Mouse (Mus musculus): ENCODE results near the gene Inf2. TPM values are rescaled to one million over a fixed set of nuclear protein-coding genes. Genes with fewer than 3 reads are reported as not detected.
A peak's percentile ranks its signal among the peaks of the same experiment; 100 is the strongest.

Inf2 gene
- polyA plus RNA-seq, 1 experiment from 2014 or later, result 59.8 TPM

- in situ Hi-C loops (cut with MboI; ENCODE audit: low pct_unique_long_range_greater_than_20kb), result no loop called here
- TF ChIP-seq CTCF (IDR thresholded peaks at IDR 0.05), result no peak
These were observed 31.9 kb downstream of the Inf2 start for GRCm38 (mm10) chr12:112620354-112621061.

GRCm38 (mm10) chr12:112621900-112622299 is 33.3 kb downstream of the Inf2 start:
- in situ Hi-C loops (cut with MboI; ENCODE audit: low pct_unique_long_range_greater_than_20kb), result no loop called here
- ChIA-PET POLR2A (no interaction called here), CTCF (interaction anchor here (2.0 kb wide), 1 partner anchor 70 kb away, joined by 6 read pairs; no protein-coding TSS in a partner anchor)
- ATAC-seq (no peak), DNase-seq (ENCODE audit: low read depth, low spot score) (no peak)
- no peak for TF ChIP-seq CTCF (IDR thresholded peaks at IDR 0.05)
- H3K27me3 ChIP-seq, result no peaks in the 10 kb centered on the region

More at GRCm38 (mm10) chr12:112620354-112621061, 31.9 kb downstream of the Inf2 start:
- DNase-seq (ENCODE audit: low read depth, low spot score) (no peak), ATAC-seq (no peak)
- H3K27me3 ChIP-seq, result no peaks in the 10 kb centered on the region
- ChIA-PET CTCF (interaction anchor here (1.0 to 2.0 kb wide), 3 partner anchors 26 to 69 kb away, joined by 3 to 6 read pairs (median 4); no protein-coding TSS in a partner anchor), POLR2A (interaction anchor here (1.2 kb wide), 1 partner anchor 8 kb away, joined by 4 read pairs; no protein-coding TSS in a partner anchor)

DNA sequence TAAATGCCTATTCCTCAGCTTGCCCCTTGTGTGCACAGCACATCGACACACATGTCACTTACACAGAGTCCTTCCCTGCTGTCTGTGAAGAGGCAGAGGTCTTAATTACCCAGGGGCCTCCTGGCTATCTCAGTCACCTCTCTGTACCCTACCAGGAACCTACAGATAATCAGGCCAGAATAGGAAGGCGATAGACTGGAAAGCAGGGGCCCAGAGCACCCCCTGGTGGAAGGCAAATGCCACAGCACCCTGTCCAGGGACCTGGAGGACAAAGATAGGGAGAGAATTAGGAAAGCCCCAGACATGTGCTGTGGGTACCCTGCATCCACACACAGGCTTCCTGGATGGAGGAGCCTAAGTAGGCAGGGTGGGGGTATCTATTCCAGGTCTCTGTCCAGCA is 35.2 kb downstream of the Inf2 start:
- H3K27me3 ChIP-seq, result no peaks in the 10 kb centered on the region
- ChIA-PET CTCF (interaction anchor here (0.8 to 2.2 kb wide), 5 partner anchors 18 to 71 kb away, joined by 3 to 12 read pairs (median 4); no protein-coding TSS in a partner anchor), POLR2A (interaction anchor here (0.9 kb wide), 2 partner anchors 35 to 71 kb away, joined by 4 to 5 read pairs; partner anchors contain the start of gene Inf2)
- in situ Hi-C loops (cut with MboI; ENCODE audit: low pct_unique_long_range_greater_than_20kb), result no loop called here
- DNase-seq (ENCODE audit: low read depth, low spot score) (no peak), ATAC-seq (no peak)
- no peak for TF ChIP-seq CTCF (IDR thresholded peaks at IDR 0.05)

- ChIA-PET CTCF (interaction anchor here (1.3 kb wide), 2 partner anchors 20 to 73 kb away, joined by 3 to 7 read pairs; no protein-coding TSS in a partner anchor), POLR2A (no interaction called here)
- no peaks in the 10 kb centered on the region for H3K27me3 ChIP-seq
- no peak for TF ChIP-seq CTCF (IDR thresholded peaks at IDR 0.05)
- no peak for ATAC-seq
- in situ Hi-C loops (cut with MboI; ENCODE audit: low pct_unique_long_range_greater_than_20kb), result no loop called here
- no peak for DNase-seq (ENCODE audit: low read depth, low spot score)
These were observed 37.1 kb downstream of the Inf2 start for GRCm38 (mm10) chr12:112625700-112626099.

DNA sequence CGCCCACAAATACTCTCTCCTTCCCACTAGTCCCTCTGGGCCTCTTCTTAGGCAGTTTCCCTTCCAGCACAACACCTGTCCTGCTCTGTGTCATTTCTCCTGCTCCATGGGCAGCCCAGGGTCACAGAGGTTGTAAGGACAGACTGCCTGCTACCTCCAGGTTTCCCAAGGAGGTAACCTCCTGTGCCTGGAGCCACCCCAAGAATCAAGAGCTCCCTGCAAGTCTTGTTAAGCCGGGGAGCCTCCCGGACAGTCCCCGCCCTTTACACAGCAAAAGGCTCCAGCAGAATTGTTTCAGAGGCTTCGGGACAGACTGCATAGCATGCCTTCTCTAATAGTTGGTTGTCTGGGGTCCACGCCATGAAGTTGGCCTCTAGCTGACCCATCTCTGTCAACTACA is 37.9 kb downstream of the Inf2 start:
- TF ChIP-seq CTCF (IDR thresholded peaks at IDR 0.05), result no peak
- no peak for ATAC-seq
- no peak for DNase-seq (ENCODE audit: low read depth, low spot score)
- CTCF ChIA-PET, result interaction anchor here (1.1 to 1.3 kb wide), 3 partner anchors 21 to 67 kb away, joined by 3 read pairs; no protein-coding TSS in a partner anchor
- no peaks in the 10 kb centered on the region for H3K27me3 ChIP-seq
- in situ Hi-C loops (cut with MboI; ENCODE audit: low pct_unique_long_range_greater_than_20kb), result no loop called here
- POLR2A ChIA-PET, result no interaction called here

DNA sequence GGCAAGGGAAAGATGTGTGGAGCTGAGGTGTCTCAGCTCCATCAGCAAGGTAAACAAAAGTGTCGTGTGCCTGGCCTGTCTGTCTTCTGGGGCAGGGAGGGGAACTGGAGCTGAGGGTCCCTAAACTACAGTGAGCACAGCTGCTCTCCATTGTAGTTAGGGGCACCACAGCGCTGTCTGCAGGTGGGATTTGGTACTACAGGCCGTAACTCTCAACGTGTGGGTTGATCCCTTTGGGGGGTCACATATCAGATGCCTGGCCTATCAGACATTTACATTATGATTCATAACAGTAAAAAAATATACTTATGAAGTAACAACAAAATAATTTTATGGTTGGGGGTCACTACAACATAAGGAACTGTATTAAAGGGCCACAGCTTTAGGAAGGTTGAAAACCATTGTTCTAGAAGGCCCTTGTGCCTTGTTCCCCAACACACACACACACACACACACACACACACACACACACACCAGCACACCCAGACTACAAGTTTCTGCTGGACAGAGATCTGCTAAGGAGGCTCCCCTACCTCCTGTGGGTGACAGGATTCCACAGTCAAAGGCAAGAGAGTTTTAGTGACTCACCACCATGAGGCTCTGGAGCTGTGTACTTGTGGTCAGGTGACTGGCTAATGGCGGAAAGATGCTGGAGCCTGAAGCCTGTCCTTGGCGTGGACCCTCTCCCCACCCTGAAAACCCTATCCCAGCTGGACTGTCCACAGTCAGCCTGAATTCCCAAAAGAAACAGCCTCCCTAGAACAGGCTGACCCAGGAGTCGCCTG is 38.7 kb downstream of the Inf2 start:
- no peak for TF ChIP-seq CTCF (IDR thresholded peaks at IDR 0.05)
- POLR2A ChIA-PET, result no interaction called here
- in situ Hi-C loops (cut with MboI; ENCODE audit: low pct_unique_long_range_greater_than_20kb), result no loop called here
- CTCF ChIA-PET, result interaction anchor here (1.1 to 1.3 kb wide), 4 partner anchors 22 to 75 kb away, joined by 3 to 10 read pairs (median 3); no protein-coding TSS in a partner anchor
- DNase-seq (ENCODE audit: low read depth, low spot score) (no peak), ATAC-seq (no peak)
- H3K27me3 ChIP-seq, result no peaks in the 10 kb centered on the region

- ATAC-seq, result no peak
- in situ Hi-C loops (cut with MboI; ENCODE audit: low pct_unique_long_range_greater_than_20kb), result no loop called here
- TF ChIP-seq CTCF (IDR thresholded peaks at IDR 0.05), result no peak
- ChIA-PET CTCF (interaction anchor here (1.3 kb wide), 1 partner anchor 76 kb away, joined by 10 read pairs; no protein-coding TSS in a partner anchor), POLR2A (interaction anchor here (1.2 kb wide), 1 partner anchor 7 kb away, joined by 4 read pairs; no protein-coding TSS in a partner anchor)
- DNase-seq (ENCODE audit: low read depth, low spot score), result no peak
- no peaks in the 10 kb centered on the region for H3K27me3 ChIP-seq
These were observed 39.6 kb downstream of the Inf2 start for GRCm38 (mm10) chr12:112628197-112628596.

DNA sequence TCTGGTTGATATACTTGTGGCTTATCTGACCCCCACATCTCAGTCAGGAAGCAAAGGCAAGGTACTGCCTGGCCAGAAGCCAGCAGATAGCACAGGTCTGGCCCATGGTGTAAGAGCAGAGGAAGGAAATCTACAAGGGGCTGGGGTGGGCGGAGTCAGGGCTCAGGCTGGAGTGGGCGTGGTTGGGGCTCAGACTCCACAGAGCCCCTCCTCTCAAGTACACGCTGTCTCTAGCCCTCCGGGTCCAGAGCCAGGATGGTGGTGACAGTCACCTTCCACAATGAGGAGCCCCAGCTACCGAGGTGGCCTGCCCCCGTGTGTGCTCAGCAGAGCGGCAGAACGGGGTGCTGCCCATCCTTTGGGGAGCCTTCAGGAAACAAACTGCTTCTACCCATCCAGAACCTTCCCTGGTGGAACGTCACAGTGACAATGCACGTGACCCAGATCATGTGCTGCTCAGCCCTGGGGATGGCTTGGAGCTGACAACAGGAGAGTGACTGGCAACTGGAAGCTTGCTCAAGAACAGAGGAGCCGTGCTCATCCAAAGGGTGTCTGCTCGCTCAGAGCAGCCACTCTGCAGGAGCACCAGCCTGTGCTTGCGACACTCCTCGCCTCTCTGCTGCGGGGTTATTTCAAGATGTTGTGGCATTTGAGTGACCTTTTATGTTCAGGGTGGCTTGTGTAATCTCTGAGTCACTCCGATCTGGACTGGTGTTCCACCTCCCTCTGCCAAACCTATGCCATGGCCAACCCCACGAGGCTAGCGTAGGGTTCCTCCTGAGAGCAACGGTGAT is 40.5 kb downstream of the Inf2 start:
- ATAC-seq (peak; percentile 60), DNase-seq (ENCODE audit: low read depth, low spot score) (no peak)
- TF ChIP-seq CTCF (IDR thresholded peaks at IDR 0.05), result no peak
- no peaks in the 10 kb centered on the region for H3K27me3 ChIP-seq
- in situ Hi-C loops (cut with MboI; ENCODE audit: low pct_unique_long_range_greater_than_20kb), result no loop called here
- ChIA-PET POLR2A (interaction anchor here (1.2 kb wide), 1 partner anchor 8 kb away, joined by 4 read pairs; no protein-coding TSS in a partner anchor), CTCF (interaction anchor here (2.1 kb wide), 1 partner anchor 77 kb away, joined by 6 read pairs; no protein-coding TSS in a partner anchor)

- ATAC-seq, result no peak
- ChIA-PET CTCF (interaction anchor here (2.1 kb wide), 1 partner anchor 78 kb away, joined by 6 read pairs; no protein-coding TSS in a partner anchor), POLR2A (interaction anchor here (0.6 kb wide), 1 partner anchor 33 kb away, joined by 3 read pairs; no protein-coding TSS in a partner anchor)
- TF ChIP-seq CTCF (IDR thresholded peaks at IDR 0.05), result no peak
- in situ Hi-C loops (cut with MboI; ENCODE audit: low pct_unique_long_range_greater_than_20kb), result no loop called here
- H3K27me3 ChIP-seq, result no peaks in the 10 kb centered on the region
- no peak for DNase-seq (ENCODE audit: low read depth, low spot score)
These were observed 41.4 kb downstream of the Inf2 start for GRCm38 (mm10) chr12:112630029-112630428.

DNA sequence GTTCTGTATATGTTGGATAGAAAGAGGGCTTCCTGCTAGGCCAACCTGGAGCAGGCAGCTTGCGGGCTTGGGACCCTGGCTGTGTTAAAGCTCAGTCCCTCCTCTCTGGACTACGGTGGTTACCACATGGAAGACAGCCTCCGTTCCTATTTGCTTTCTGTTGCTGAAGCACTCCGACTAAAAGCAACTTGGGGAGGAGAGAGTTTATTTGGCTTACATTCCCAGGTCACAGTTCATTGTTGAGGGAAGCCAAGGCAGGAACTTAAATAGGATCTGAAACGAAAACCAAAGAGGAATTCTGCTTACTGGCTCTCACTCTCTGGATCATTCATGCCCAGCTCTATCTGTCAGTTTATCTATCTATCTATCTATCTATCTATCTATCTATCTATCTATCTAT is 42.2 kb downstream of the Inf2 start:
- in situ Hi-C loops (cut with MboI; ENCODE audit: low pct_unique_long_range_greater_than_20kb), result no loop called here
- ATAC-seq, result no peak
- POLR2A ChIA-PET, result no interaction called here
- TF ChIP-seq CTCF (IDR thresholded peaks at IDR 0.05), result no peak
- DNase-seq (ENCODE audit: low read depth, low spot score), result no peak
- no peaks in the 10 kb centered on the region for H3K27me3 ChIP-seq
- CTCF ChIA-PET, result interaction anchor here (2.1 kb wide), 1 partner anchor 79 kb away, joined by 6 read pairs; no protein-coding TSS in a partner anchor

Data from Patski (cell line).